Mouse (Mus musculus) MEL (cell line): ENCODE data around the gene Rps25.

Experiments
- BHLHE40 ChIP-seq: IDR thresholded peaks from 2 replicates; pipeline ENCODE4 v1.6.1; 2012; ENCODE audit warnings: low read depth, mild to moderate bottlenecking, inconsistent platforms, low read length, improper control_type of control experiment, borderline replicate concordance
- CHD1 ChIP-seq: IDR thresholded peaks from 2 replicates; pipeline ENCODE4 v1.6.1; 2012; ENCODE audit warnings: low read depth, mild to moderate bottlenecking, inconsistent platforms, low read length, improper control_type of control experiment
- CTCF ChIP-seq, 3 experiments: IDR thresholded peaks in 2 of 3; conservative IDR thresholded peaks in 1 of 3; 2 replicates each; pipeline ENCODE4 v1.5.1; 2011 to 2012; ENCODE audit warnings: low read length in 3 of 3, low read depth in 2 of 3, mild to moderate bottlenecking in 2 of 3, improper control_type of control experiment in 1 of 3, inconsistent platforms in 1 of 3, mixed read lengths in 1 of 3, moderate library complexity in 1 of 3; ENCODE audit not compliant: control insufficient read depth in 1 of 3, insufficient read depth in 1 of 3, poor library complexity in 1 of 3, severe bottlenecking in 1 of 3
- ELF1 ChIP-seq: IDR thresholded peaks from 2 replicates; pipeline ENCODE4 v1.6.1; 2014; ENCODE audit warnings: low read depth, mild to moderate bottlenecking, inconsistent platforms, low read length, improper control_type of control experiment, moderate library complexity
- EP300 ChIP-seq, 2 experiments: IDR thresholded peaks; 2 replicates each; pipeline ENCODE4 v1.6.1; 2011; ENCODE audit warnings: improper control_type of control experiment in 2 of 2, low read length in 2 of 2, low read depth in 1 of 2, mild to moderate bottlenecking in 1 of 2
- GATA1 ChIP-seq: IDR thresholded peaks from 2 replicates; pipeline ENCODE4 v1.6.1; 2011; ENCODE audit warnings: low read depth, low read length, improper control_type of control experiment
- JUND ChIP-seq: IDR thresholded peaks from 2 replicates; pipeline ENCODE4 v1.6.1; 2011; ENCODE audit warnings: low read depth, mild to moderate bottlenecking, improper control_type of control experiment, low read length
- MAFK ChIP-seq: IDR thresholded peaks from 2 replicates; pipeline ENCODE4 v1.6.1; 2011; ENCODE audit warnings: low read depth, mild to moderate bottlenecking, low read length, improper control_type of control experiment, borderline replicate concordance
- MEF2A ChIP-seq: IDR thresholded peaks from 2 replicates; pipeline ENCODE4 v1.6.1; 2014; ENCODE audit warnings: low read depth, mild to moderate bottlenecking, inconsistent platforms, low read length, improper control_type of control experiment; ENCODE audit not compliant: poor library complexity, insufficient replicate concordance, severe bottlenecking; ENCODE audit errors: extremely low read depth
- MYC ChIP-seq: IDR thresholded peaks from 2 replicates; pipeline ENCODE4 v1.6.1; 2011; ENCODE audit warnings: low read depth, mild to moderate bottlenecking, low read length, improper control_type of control experiment, moderate library complexity
- POLR2A ChIP-seq, 2 experiments: IDR thresholded peaks; 2 replicates each; pipeline ENCODE4 v1.6.1; 2011 to 2012; ENCODE audit warnings: low read length in 2 of 2, mild to moderate bottlenecking in 2 of 2, control low read depth in 1 of 2, improper control_type of control experiment in 1 of 2, low read depth in 1 of 2, moderate library complexity in 1 of 2; ENCODE audit not compliant: control insufficient read depth in 1 of 2, insufficient read depth in 1 of 2, poor library complexity in 1 of 2
- POLR2AphosphoS2 ChIP-seq: IDR thresholded peaks from 2 replicates; pipeline ENCODE4 v1.6.1; 2011; ENCODE audit warnings: low read length, improper control_type of control experiment
- ZC3H11A ChIP-seq: IDR thresholded peaks from 2 replicates; pipeline ENCODE4 v1.6.1; 2012; ENCODE audit warnings: low read depth, mild to moderate bottlenecking, inconsistent platforms, low read length, improper control_type of control experiment

DNA sequence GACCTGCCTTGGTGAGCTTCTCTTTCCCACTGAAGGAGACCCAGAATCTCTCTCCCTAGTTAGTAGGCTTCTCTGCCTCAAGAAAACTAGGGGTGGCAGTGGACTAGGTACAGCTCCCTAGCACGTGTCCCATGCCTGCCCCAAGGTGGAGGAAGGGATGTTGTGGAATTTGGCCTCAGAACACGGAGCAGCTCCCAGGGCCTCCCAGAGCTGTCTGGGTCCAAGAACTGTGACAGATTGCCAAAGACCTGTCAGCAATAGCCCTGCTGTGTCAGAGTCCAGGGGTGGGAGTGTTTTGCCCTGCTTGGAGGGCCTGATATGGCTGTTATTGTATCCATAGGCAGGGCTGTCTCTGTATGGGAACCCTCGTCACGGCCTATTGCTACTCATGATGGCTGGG lies 5.9 kb upstream of the Rps25 start:
- TF ChIP-seq MAFK, result no peak
- TF ChIP-seq ELF1, result no peak
- no peak for TF ChIP-seq MYC
- TF ChIP-seq CTCF (IDR thresholded peaks at IDR 0.05 in 2 of 3, conservative IDR thresholded peaks at IDR 0.05 in 1 of 3; ENCODE audit: control insufficient read depth in 1 of 3, insufficient read depth in 1 of 3, low read depth in 2 of 3, low read length in 3 of 3, poor library complexity in 1 of 3, severe bottlenecking in 1 of 3), result no peak
- no peak for TF ChIP-seq MEF2A
- no peak for TF ChIP-seq GATA1
- no peak for TF ChIP-seq EP300 (IDR thresholded peaks at IDR 0.05; ENCODE audit: low read depth in 1 of 2, low read length in 2 of 2)
- no peak for TF ChIP-seq BHLHE40
- TF ChIP-seq CHD1, result no peak
- TF ChIP-seq POLR2A (IDR thresholded peaks at IDR 0.05; ENCODE audit: control insufficient read depth in 1 of 2, insufficient read depth in 1 of 2, low read depth in 1 of 2, low read length in 2 of 2, poor library complexity in 1 of 2), result no peak
- TF ChIP-seq ZC3H11A, result no peak
- TF ChIP-seq JUND, result no peak
- TF ChIP-seq POLR2AphosphoS2, result no peak
